19 mouse cellular contexts compared by ENCODE assay signal in the genomic region with DNA sequence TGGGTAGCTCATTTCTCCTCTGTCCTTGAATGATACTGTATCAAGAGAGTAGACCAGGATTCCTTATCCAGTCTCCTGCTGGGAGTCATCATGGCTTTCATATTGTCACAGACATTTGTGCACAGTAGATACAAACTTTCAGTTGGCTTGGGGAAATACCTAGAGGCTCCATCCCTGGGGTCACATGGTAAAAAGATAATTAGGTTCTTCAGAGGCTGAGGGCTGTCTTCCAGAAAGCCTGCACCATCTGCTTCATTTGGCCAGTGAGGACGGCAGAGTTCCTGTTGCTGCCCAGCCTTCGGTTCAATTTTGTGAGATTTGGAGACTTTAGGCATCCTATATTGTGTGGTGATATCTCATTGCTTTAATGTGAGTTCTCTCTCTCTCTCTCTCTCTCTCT.
A peak's percentile ranks its signal among the peaks of the same experiment; 100 is the strongest.
DNase-seq lines count a peak whose midpoint lies in the region; ATAC-seq and TF ChIP-seq lines count a peak whose summit lies in the region.
"Had no signal": no experiment of that assay in that cellular context is flagged by ENCODE, and none has a peak within 500 bp of the region (broad histone marks: within the 10 kb centered on the region; RNA-seq: fewer than 3 reads in every experiment).

No protein-coding gene starts in this region.

- H3K79me2 ChIP-seq in CH12.LX (replicated peaks; ENCODE audit: control insufficient read depth, extremely low read depth, insufficient read depth, poor library complexity, severe bottlenecking), result no peaks in the 10 kb centered on the region

- WGBS in hindbrain, embryonic 15.5 days, result 68% methylated on average over 2 of the region's 2 CpGs
- WGBS in hindbrain, embryonic 13.5 days, result 70% methylated on average over 2 of the region's 2 CpGs

- ATAC-seq in hindbrain, embryonic 15.5 days (ENCODE audit: low FRiP score, low read depth), result no peak
- ATAC-seq in hindbrain, embryonic 13.5 days (ENCODE audit: low FRiP score), result no peak

- H3K9me3 ChIP-seq in hindbrain, embryonic 15.5 days, result no peaks in the 10 kb centered on the region
- no peaks in the 10 kb centered on the region for H3K9me3 ChIP-seq in hindbrain, embryonic 13.5 days
- no peaks in the 10 kb centered on the region for H3K9me3 ChIP-seq in CH12.LX (replicated peaks; ENCODE audit: low read length)
- H3K9me3 ChIP-seq: forebrain, embryonic 10.5 days; heart, embryonic 10.5 days; limb, embryonic 13.5 days; liver, embryonic 15.5 days; neural tube, embryonic 12.5 days had no signal

- no peak for TF ChIP-seq CTCF in CH12.LX (conservative IDR thresholded peaks at IDR 0.05 in 1 of 2, IDR thresholded peaks at IDR 0.05 in 1 of 2; ENCODE audit: low read depth in 2 of 2, low read length in 2 of 2)

- TF ChIP-seq POLR2A in CH12.LX (IDR thresholded peaks at IDR 0.05; ENCODE audit: low read depth, low read length), result no peak

- no peak overlapping the region for H3K4me2 ChIP-seq in hindbrain, embryonic 15.5 days
- no peak overlapping the region for H3K4me2 ChIP-seq in hindbrain, embryonic 13.5 days
- H3K4me2 ChIP-seq in CH12.LX (ENCODE audit: insufficient read depth, low read depth, poor library complexity, severe bottlenecking), result no peak overlapping the region
- H3K4me2 ChIP-seq: limb, embryonic 13.5 days; liver, embryonic 15.5 days; neural tube, embryonic 12.5 days had no signal

- in situ Hi-C loops in CH12.LX (cut with MboI; ENCODE audit: low pct_ligation_motif_present, low pct_unique_long_range_greater_than_20kb, low sequenced_read_pairs), result no loop called here

- H3K27ac ChIP-seq in hindbrain, embryonic 15.5 days (replicated peaks), result 0 out of 2 replicates have a peak overlapping the region, but pooled peaks have one; percentile 8
- no peak overlapping the region for H3K27ac ChIP-seq in hindbrain, embryonic 13.5 days
- no peak overlapping the region for H3K27ac ChIP-seq in CH12.LX (ENCODE audit: insufficient read depth, low read depth)
- H3K27ac ChIP-seq: forebrain, embryonic 10.5 days; heart, embryonic 10.5 days; limb, embryonic 13.5 days; liver, embryonic 15.5 days; neural tube, embryonic 12.5 days; stomach, postnatal 0 days had no signal

- no peak for TF ChIP-seq EP300 in CH12.LX (IDR thresholded peaks at IDR 0.05; ENCODE audit: low read length)

- peak; percentile 7 for DNase-seq in CH12.LX (ENCODE audit: extremely low read depth)
- peak; percentile 83 to 91 for DNase-seq in cerebellum, adult 18-20 months
- peak; percentile 80 to 84 for DNase-seq in cerebellum, postnatal 36 days
- no peak for DNase-seq in spleen, postnatal 10 days (ENCODE audit: low spot score in 2 of 2)
- DNase-seq in kidney, postnatal 36 days, result no peak
- no peak for DNase-seq in right cerebral cortex, postnatal 10 days (ENCODE audit: low spot score in 2 of 2)
- DNase-seq: adrenal gland, adult 8-10 months; gastrocnemius, postnatal 36 days; heart, postnatal 14 days; lung, postnatal 14 days; thymus, postnatal 25 days had no signal

- no peak overlapping the region for H3K4me3 ChIP-seq in hindbrain, embryonic 15.5 days
- H3K4me3 ChIP-seq in hindbrain, embryonic 13.5 days, result no peak overlapping the region
- no peak overlapping the region for H3K4me3 ChIP-seq in CH12.LX (replicated peaks in 1 of 3; ENCODE audit: low read depth in 2 of 3, low read length in 2 of 3, poor library complexity in 1 of 3)
- H3K4me3 ChIP-seq: forebrain, embryonic 10.5 days; heart, embryonic 10.5 days; limb, embryonic 13.5 days; liver, embryonic 15.5 days; neural tube, embryonic 12.5 days had no signal

- H3K27me3 ChIP-seq in hindbrain, embryonic 15.5 days, result no peaks in the 10 kb centered on the region
- no peaks in the 10 kb centered on the region for H3K27me3 ChIP-seq in hindbrain, embryonic 13.5 days
- no peaks in the 10 kb centered on the region for H3K27me3 ChIP-seq in CH12.LX (replicated peaks)
- H3K27me3 ChIP-seq: limb, embryonic 13.5 days; liver, embryonic 15.5 days; neural tube, embryonic 12.5 days had no signal

- H3K36me3 ChIP-seq in hindbrain, embryonic 15.5 days, result no peaks in the 10 kb centered on the region
- no peaks in the 10 kb centered on the region; the same call in 1 of the 2 replicates for H3K36me3 ChIP-seq in hindbrain, embryonic 13.5 days
- no peaks in the 10 kb centered on the region for H3K36me3 ChIP-seq in CH12.LX (replicated peaks in 1 of 2; ENCODE audit: control insufficient read depth in 1 of 2, insufficient read depth in 1 of 2, low read length in 1 of 2)
- H3K36me3 ChIP-seq: limb, embryonic 13.5 days; liver, embryonic 15.5 days; neural tube, embryonic 12.5 days had no signal

- dilution Hi-C loops in CH12.LX (cut with MboI; ENCODE audit: extremely low pct_ligation_motif_present, extremely low pct_unique_long_range_greater_than_20kb, low sequenced_read_pairs), result no loop called here

- H3K9ac ChIP-seq in hindbrain, embryonic 15.5 days, result no peak overlapping the region
- H3K9ac ChIP-seq in hindbrain, embryonic 13.5 days, result no peak overlapping the region
- no peak overlapping the region for H3K9ac ChIP-seq in CH12.LX (ENCODE audit: insufficient read depth, low read depth)
- H3K9ac ChIP-seq: limb, embryonic 13.5 days; liver, embryonic 15.5 days; neural tube, embryonic 12.5 days had no signal

- peaks cover 7% of the 10 kb centered on the region for H3K4me1 ChIP-seq in hindbrain, embryonic 15.5 days (replicated peaks)
- H3K4me1 ChIP-seq in hindbrain, embryonic 13.5 days (replicated peaks), result peaks cover 14% of the 10 kb centered on the region; the same call in 1 of the 2 replicates
- H3K4me1 ChIP-seq in CH12.LX (ENCODE audit: control insufficient read depth in 1 of 2, insufficient read depth in 2 of 2), result peaks cover 0 to 8% of the 10 kb centered on the region in 2 experiments; a peak in 2 of 4 replicates
- H3K4me1 ChIP-seq: forebrain, embryonic 10.5 days; limb, embryonic 13.5 days; neural tube, embryonic 12.5 days had no signal

- TF ChIP-seq RAD21 in CH12.LX (IDR thresholded peaks at IDR 0.05; ENCODE audit: low read depth, low read length), result no peak

TF ChIP-seq in CH12.LX, 34 proteins besides CTCF, POLR2A, EP300 and RAD21:
- TF ChIP-seq USF1 (IDR thresholded peaks at IDR 0.05; ENCODE audit: low read depth, low read length) (peak; percentile 8; the same call in 1 of the 2 replicates), POLR2AphosphoS2 (IDR thresholded peaks at IDR 0.05; ENCODE audit: low read depth, low read length) (no peak)

Comparison
In these comparisons a context has a peak if more than half of its experiments do, and no peak if none do; other contexts are left out.
1. DNase-seq: peak in CH12.LX (single experiment), cerebellum, adult 18-20 months (2 of 2) and cerebellum, postnatal 36 days (2 of 2); none in spleen, postnatal 10 days (0 of 2), kidney, postnatal 36 days (0 of 2) and right cerebral cortex, postnatal 10 days (0 of 2).